Mouse (Mus musculus) neural tube, embryonic 10.5 days (tissue): Measurements from ENCODE around the gene Tle4.

Source experiments
- DNase-seq: peaks from one replicate; pipeline ENCODE4 v3.0.0-alpha.2; 2017; ENCODE audit warnings: low spot score; ENCODE audit errors: extremely low spot score

The Tle4 gene

DNA sequence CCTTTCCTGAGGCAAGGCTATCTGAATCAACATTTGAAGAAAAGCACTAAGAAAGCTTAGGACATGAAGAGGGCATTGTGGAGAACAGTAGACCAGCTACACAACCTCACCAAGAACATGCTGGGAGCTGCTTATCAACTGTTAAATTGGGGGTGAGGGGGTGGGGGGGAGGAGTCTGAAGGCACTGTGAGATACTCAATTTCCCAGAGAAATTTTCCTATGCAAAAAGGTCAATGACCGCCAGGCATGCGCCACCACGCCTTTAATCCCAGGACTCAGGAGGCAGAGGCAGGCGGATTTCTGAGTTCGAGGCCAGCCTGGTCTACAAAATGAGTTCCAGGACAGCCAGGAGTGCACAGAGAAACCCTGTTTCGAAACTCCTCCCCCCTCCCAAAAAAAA, 65.0 kb downstream of the Tle4 start:
- DNase-seq = no peak

GRCm38 (mm10) chr19:14520098-14520802, 77.6 kb downstream of the Tle4 start:
- DNase-seq = no peak

GRCm38 (mm10) chr19:14519186-14519585, 78.7 kb downstream of the Tle4 start:
- DNase-seq = no peak

DNA sequence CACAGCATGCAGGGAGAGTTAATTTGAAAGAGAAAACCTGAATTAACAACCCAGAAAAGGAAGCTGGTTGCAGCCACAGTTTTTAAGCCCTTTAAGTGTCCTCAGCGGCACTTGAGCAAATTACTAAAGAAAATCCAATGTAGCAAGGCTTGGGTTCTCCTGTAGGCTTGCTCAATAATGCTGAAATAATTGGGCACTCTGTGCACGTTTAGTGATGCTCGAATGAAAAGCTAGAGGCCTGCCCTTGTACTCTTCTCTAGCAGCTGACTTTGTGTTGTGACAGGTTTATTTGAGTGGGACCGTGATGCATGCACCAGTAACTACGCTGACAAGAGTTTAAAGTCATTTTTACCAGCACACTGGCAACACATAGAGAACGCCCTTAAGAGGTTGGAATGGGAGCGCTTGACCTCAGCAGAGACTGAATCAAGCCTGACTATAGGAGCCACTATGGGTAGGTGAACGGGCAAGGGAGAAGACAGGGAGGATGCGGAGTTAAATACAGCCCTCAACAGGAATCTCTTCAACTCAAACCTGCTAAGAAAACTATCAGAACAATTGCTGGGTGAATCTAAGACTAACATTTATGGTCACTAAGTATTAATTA, 79.3 kb downstream of the Tle4 start:
- DNase-seq = no peak

DNA sequence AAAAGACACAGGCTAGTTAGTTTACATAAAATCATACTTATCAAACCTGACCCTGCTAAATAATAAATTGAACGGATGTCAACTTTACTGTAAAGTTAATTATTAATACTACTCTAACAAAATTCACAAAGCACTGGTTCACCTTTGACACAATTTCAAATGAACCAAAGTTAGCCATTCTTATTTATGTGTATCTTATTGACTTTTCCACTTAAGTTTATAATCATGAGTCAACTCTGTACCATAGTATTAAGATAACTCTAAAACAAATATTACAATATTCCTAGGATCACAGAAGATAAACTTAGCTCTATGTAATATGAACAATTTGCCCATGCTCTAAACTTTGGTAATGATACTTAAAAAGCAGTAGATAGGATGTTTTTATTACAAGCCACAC, 81.4 kb downstream of the Tle4 start:
- DNase-seq = no peak

GRCm38 (mm10) chr19:14508819-14509218, 89.0 kb downstream of the Tle4 start:
- DNase-seq = no peak

GRCm38 (mm10) chr19:14507911-14508310, 89.9 kb downstream of the Tle4 start:
- no peak for DNase-seq

DNA sequence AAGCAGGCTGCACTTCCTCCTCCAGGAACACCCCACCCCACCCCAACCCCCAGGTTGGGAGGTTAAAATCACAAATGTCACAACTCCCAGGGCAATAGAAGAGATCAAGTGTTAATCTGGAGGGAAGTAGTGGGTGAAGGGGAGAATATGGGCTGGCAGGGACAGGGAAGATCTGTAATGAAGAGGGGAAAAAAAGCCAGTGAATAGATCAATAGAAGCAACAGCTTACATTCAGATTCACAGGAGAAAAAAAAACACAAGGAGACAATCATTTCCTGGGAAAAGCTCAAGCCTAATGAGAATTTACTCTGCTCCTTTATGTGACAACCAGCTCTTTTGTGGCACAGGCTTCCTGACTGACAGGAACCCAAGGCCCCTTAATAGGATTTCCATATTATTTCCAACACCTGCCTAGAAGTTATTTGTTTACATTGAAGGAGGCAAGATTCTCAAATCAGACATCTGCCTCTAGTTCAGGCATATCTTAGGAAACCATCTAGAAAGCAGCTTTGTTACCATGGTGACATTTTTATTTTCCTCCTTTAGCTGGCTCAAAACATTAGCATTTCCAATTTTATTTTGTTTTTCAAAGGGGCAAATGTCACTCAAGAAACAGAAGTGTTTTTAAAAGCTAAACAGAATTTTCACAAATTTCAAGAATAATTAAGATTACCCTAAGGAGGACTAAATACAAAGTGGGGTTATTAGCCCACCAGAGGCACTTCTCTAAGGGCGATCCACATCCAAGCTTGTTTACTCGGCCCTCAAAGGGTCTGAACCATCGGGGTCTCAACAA, 90.8 kb downstream of the Tle4 start:
- no peak for DNase-seq

DNA sequence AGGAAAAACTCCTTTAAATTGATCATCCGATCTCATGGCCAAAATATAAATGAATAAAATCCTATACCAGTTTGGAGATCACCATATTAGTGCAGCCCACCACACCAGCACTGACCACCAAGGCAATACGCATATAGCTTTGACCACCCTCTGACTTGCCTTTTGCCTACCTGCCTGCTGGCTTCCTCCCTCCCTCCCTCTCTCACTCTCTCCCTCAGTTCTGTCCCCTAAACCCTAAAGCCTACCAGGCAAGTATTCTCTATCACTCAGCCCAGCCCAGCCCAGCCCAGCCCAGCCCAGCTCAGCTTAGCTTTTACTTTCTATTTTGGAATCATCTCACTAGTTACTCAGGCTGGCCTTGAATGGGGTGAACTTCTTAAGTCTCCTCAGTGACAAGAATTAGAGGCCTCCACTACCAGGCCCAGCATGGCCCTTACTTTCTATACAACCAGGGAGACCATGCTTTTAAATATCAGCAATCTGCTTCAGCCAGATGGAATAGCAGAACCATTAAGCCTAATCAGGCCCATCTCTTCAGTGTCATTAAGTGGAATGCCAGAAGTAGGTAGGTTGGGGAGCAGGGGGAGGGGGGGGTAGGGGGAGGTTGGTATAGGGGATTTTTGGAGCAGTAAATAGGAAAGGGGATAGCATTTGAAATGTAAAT, 91.8 kb downstream of the Tle4 start:
- DNase-seq = no peak

DNA sequence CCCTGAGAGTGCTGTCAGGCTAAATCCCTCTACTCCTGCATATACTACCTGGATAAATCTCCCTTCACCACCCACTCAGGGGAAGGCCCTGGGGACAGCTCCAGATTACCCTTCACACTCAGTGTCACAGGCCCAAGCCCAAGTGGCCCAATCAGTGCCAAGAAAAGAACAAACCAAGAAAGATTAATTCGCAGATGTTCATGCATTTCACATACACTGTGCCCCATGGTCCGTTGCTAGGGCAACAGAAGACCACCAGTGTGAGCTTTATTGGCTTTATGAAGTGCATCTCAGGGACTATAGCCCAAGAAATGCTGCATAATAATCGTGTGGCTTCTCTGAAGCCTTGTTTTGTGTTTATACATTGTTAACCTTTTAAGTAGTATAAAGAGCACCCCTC, 92.5 kb downstream of the Tle4 start:
- no peak for DNase-seq

DNA sequence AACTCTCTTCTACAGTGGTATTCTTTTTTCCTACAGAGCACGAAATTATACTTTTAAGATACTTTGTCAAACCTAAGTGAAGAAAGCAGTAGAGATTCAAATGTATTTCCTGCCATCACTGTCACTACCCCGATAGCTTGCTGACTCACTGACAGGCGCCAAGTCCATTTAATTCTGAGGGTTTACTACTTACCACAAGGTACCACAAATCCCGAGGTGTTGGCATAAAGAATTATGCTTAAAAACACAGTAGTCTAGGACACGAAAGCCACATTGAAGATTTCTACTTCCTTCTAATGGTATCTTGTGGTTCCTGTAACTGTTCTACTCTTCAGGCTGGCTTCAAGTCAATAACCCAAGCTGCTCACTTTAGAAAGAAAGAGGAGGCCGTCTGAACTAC, 94.0 kb downstream of the Tle4 start:
- DNase-seq = no peak

GRCm38 (mm10) chr19:14502234-14502633, 95.6 kb downstream of the Tle4 start:
- no peak for DNase-seq

DNA sequence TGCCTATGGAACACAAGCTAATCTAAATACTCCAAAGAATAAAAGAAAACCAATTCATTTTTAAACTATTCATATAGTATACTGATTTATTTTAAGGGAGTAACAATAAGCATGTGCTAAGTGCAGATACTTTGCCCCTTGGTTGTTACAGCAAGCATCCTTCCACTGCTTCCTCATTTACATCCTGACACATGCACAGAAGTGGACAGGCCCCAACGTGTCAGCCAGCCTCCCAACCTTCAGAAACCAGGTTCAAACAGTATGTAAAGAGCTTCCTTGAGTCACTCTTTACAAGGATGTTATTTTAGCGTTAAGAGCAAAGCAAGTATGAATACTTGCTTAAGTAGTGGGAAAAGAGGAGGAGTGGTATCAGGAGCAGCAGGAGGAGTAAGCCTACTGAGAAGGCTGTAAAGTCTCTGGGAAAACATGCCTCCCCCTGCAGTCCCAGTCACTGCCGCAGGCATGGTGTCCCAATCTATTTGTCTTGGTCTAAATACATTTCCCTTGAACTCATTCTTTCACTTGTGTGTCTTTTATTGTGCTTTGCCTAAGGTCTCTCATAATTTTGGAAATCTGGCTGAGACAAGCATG, 97.9 kb downstream of the Tle4 start:
- no peak for DNase-seq

DNA sequence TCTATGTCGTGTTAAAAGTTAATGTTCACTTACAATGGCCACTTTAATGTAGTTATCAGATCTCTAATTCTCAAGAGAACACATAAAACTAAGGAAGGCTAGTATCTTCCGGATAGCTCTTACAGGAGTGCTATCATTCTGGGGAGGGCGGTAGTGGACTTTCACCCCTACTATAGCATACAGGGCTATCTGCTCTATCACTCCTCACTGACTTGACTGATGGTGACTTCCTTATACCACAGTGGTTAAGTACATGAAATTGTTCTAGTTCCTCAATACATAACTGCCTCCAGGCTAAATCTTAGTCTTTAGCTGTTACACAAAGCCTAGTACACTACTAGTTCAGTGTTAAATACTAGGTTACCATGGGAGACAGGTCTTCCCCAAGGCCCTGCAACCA, 104.8 kb downstream of the Tle4 start:
- no peak for DNase-seq

DNA sequence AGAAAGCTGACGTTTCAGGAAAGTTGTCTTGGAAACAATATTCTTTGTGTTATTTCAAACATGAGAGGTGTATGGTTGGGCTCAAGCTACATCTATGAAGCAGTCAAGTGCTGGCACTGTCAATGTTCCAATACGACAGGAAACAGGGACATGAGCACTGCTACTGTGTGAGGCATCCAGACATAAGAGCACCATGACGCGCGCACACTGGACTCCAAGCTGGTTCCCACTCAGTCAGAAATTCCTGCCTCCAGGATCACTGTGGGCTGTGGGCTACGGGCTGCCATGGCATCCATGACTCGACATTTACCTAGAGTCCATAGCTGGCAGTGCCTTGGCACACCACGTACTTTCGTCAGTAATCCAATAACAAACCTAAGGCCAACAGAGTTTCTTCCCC, 110.7 kb downstream of the Tle4 start:
- no peak for DNase-seq

DNA sequence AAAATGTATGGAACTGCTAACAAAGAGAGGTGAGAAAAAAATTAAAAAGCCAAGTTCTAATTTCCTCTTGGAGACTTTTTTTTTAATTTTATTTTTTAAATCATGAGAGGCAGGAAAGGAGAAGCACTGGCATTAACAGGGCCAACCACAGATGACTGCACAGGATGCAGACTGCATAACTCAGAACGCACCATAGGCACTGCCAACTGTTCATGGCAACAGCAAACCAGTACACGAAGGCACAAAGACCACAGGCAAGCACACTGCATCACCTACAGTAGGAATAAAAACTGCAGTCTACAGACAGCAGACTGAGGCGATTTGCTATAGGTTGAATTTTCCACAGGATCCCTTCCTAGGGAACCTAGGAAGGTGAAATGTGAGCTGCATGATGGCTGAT, 112.7 kb downstream of the Tle4 start:
- no peak for DNase-seq

- no peak for DNase-seq
Observed at GRCm38 (mm10) chr19:14482562-14483138, 115.2 kb downstream of the Tle4 start.

GRCm38 (mm10) chr19:14481796-14482561, 115.9 kb downstream of the Tle4 start:
- no peak for DNase-seq

- DNase-seq = no peak
Observed at GRCm38 (mm10) chr19:14479711-14480110, 118.1 kb downstream of the Tle4 start.

DNA sequence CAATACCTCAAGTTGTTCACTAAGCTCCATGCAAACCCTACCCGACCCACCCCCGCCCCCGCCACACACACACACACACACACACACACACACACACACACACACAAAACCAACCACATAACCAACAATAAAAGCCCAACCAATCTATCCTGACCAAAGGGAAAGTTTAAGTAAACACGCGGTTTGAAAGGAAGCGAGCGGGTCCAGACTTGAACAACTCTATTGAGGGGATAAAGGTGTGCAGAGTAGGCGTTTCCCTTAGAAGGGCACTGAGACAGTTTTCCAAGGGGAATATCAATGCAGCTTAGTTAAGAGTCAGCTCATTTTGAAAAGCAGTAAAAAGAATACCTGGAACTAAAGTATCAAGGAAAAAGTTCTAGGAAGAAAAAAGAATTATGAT, 128.5 kb downstream of the Tle4 start:
- DNase-seq = no peak

- DNase-seq = no peak
Observed at GRCm38 (mm10) chr19:14468733-14469132, 129.1 kb downstream of the Tle4 start.
